Comparison of ENCODE assay signal across 18 mouse cellular contexts in the genomic region with DNA sequence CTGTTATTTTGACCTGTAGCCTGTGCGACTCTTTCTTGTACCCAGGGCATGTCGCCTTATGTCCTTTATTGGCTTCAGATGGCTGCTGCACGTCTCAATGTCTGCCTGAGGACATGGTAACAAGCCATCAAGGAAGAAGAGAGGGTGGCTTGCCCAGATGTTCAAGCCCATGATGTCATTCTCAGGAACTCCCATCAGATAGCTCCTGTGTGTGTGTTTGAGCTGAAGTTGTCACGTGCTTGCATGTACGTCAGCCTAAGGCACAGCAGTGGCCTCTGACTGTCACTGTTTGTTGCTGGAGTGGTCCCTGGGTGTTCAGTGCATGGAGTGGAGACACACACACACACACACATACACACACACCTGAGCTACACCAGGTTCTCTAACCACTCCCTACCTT. TPM values are rescaled to one million over a fixed set of nuclear protein-coding genes. Genes with fewer than 3 reads are reported as not detected.
A peak's percentile ranks its signal among the peaks of the same experiment; 100 is the strongest.
DNase-seq lines count a peak whose midpoint lies in the region; ATAC-seq and TF ChIP-seq lines count a peak whose summit lies in the region.
"Had no signal": no experiment of that assay in that cellular context is flagged by ENCODE, and none has a peak within 500 bp of the region (broad histone marks: within the 10 kb centered on the region; RNA-seq: fewer than 3 reads in every experiment).

No protein-coding gene starts in this region.

- peak overlapping the region; percentile 39; the same call in 1 of the 2 replicates for H3K27ac ChIP-seq in layer of hippocampus, adult 2 months
- H3K27ac ChIP-seq: embryonic facial prominence, embryonic 13.5 days; hindbrain, embryonic 14.5 days; midbrain, embryonic 10.5 days had no signal

- no peak for TF ChIP-seq CTCF in layer of hippocampus, adult 2 months (conservative IDR thresholded peaks at IDR 0.05)
- no peak for TF ChIP-seq CTCF in G1E (IDR thresholded peaks at IDR 0.05; ENCODE audit: low read depth, low read length)

- ATAC-seq in G1E (ENCODE audit: extremely low read depth, insufficient number of reproducible peaks, low FRiP score, poor library complexity, severe bottlenecking), result peak; percentile 45; the same call in 1 of the 2 replicates
- peak; percentile 30 for ATAC-seq in inflammation-experienced regulatory T-cells, adult 6 months
- no peak for ATAC-seq in granulocyte monocyte progenitor cell, adult 5-6 weeks (replicated peaks; ENCODE audit: poor library complexity, severe bottlenecking)

- no peak for DNase-seq in layer of hippocampus, adult 2 months (ENCODE audit: low spot score in 2 of 2)
- no peak for DNase-seq in layer of hippocampus, postnatal 10 days (ENCODE audit: low spot score in 2 of 2)
- no peak for DNase-seq in G1E (ENCODE audit: low spot score)
- peak; percentile 64 for DNase-seq in thymus, postnatal 14 days
- DNase-seq in urinary bladder, postnatal 14 days (ENCODE audit: low spot score), result no peak
- DNase-seq in left cerebral cortex, postnatal 36 days (ENCODE audit: low spot score in 2 of 2), result no peak
- DNase-seq: adrenal gland, adult 2 months; cerebellum, adult 18-20 months; kidney, adult 18-20 months; kidney, postnatal 14 days; lung, adult 2 months; right cerebral cortex, postnatal 14 days had no signal

- H3K4me3 ChIP-seq in layer of hippocampus, adult 2 months, result no peak overlapping the region
- H3K4me3 ChIP-seq in G1E (ENCODE audit: low read depth, low read length), result no peak overlapping the region
- H3K4me3 ChIP-seq: embryonic facial prominence, embryonic 13.5 days; midbrain, embryonic 10.5 days; myocyte had no signal

- intact Hi-C loops in left cerebral cortex, postnatal 36 days (cut with DNase I), result no loop called here

- H3K36me3 ChIP-seq in G1E (replicated peaks), result peaks cover 79% of the 10 kb centered on the region
- H3K36me3 ChIP-seq: midbrain, embryonic 10.5 days had no signal

- no peaks in the 10 kb centered on the region for H3K9me3 ChIP-seq in G1E (replicated peaks)
- H3K9me3 ChIP-seq: embryonic facial prominence, embryonic 13.5 days; midbrain, embryonic 10.5 days had no signal

- no peaks in the 10 kb centered on the region for H3K27me3 ChIP-seq in G1E (ENCODE audit: insufficient read depth, low read length)
- H3K27me3 ChIP-seq: embryonic facial prominence, embryonic 13.5 days had no signal

- H3K4me1 ChIP-seq in G1E (ENCODE audit: insufficient read depth, low read depth, low read length), result peaks cover 19% of the 10 kb centered on the region

RNA-seq across cellular contexts. Expression of gene Itpkb, which starts 29.0 kb away (rescaled TPM):
- 10 to 100 TPM; 26.3 to 28.3 TPM for total RNA-seq in layer of hippocampus, adult 2 months (2021)
- total RNA-seq in layer of hippocampus, postnatal 10 days (2021), result 10 to 100 TPM; 15.9 to 17.7 TPM
- total RNA-seq in G1E (2014; fragmentation: Nextera tagmentation), result 17.2 and 17.8 TPM in 2 replicates
- 12.8 and 14.6 TPM in 2 replicates for total RNA-seq in G1E (2017)
- polyA plus RNA-seq in G1E (2012), result 13.5 and 16.9 TPM in 2 replicates
- 10 to 100 TPM; 25.3 to 58.2 (median 55.2) TPM for polyA plus RNA-seq in inflammation-experienced regulatory T-cells, adult 6 months (2017; shearing (Covaris generic))
- total RNA-seq in granulocyte monocyte progenitor cell, adult 5-6 weeks (2014; fragmentation: Nextera tagmentation), result 18.7 and 19.6 TPM in 2 replicates
- 9.6 and 13.3 TPM in 2 replicates for total RNA-seq in granulocyte monocyte progenitor cell, adult 5-6 weeks (2017)
- total RNA-seq in left cerebral cortex, postnatal 36 days (2021), result 10 to 100 TPM; 13.4 to 19.0 TPM
